12 mouse cellular contexts compared by ENCODE assay signal in genomic region chr13:97750851-97751381, GRCm38 (mm10). TPM values are rescaled to one million over a fixed set of nuclear protein-coding genes. Genes with fewer than 3 reads are reported as not detected.
A peak's percentile ranks its signal among the peaks of the same experiment; 100 is the strongest.
DNase-seq lines count a peak whose midpoint lies in the region; ATAC-seq lines count a peak whose summit lies in the region.
"Had no signal": no experiment of that assay in that cellular context is flagged by ENCODE, and none has a peak within 500 bp of the region (broad histone marks: within the 10 kb centered on the region; RNA-seq: fewer than 3 reads in every experiment).

No protein-coding gene starts in this region.

- peak; percentile 59 for ATAC-seq in hindbrain, embryonic 13.5 days (ENCODE audit: low FRiP score)

- no peak overlapping the region for H3K4me2 ChIP-seq in hindbrain, embryonic 13.5 days
- H3K4me2 ChIP-seq: neural tube, embryonic 12.5 days had no signal

- no peak overlapping the region for H3K9ac ChIP-seq in hindbrain, embryonic 13.5 days
- H3K9ac ChIP-seq: neural tube, embryonic 12.5 days had no signal

- H3K9me3 ChIP-seq in hindbrain, embryonic 13.5 days, result no peaks in the 10 kb centered on the region
- H3K9me3 ChIP-seq: neural tube, embryonic 12.5 days had no signal

- H3K27me3 ChIP-seq in hindbrain, embryonic 13.5 days, result no peaks in the 10 kb centered on the region
- H3K27me3 ChIP-seq: neural tube, embryonic 12.5 days had no signal

- H3K36me3 ChIP-seq in hindbrain, embryonic 13.5 days, result no peaks in the 10 kb centered on the region
- H3K36me3 ChIP-seq: neural tube, embryonic 12.5 days had no signal

- peak overlapping the region; percentile 82 for H3K27ac ChIP-seq in hindbrain, embryonic 13.5 days
- H3K27ac ChIP-seq: neural tube, embryonic 12.5 days had no signal

- 29% methylated on average over 4 of the region's 4 CpGs for WGBS in hindbrain, embryonic 13.5 days

- no peak overlapping the region for H3K4me3 ChIP-seq in hindbrain, embryonic 13.5 days
- H3K4me3 ChIP-seq: neural tube, embryonic 12.5 days had no signal

- H3K4me1 ChIP-seq in hindbrain, embryonic 13.5 days (replicated peaks), result peaks cover 44% of the 10 kb centered on the region

- DNase-seq in adrenal gland, postnatal 10 days, result peak; percentile 28
- DNase-seq in adrenal gland, adult 8-10 months, result no peak
- DNase-seq in right cerebral cortex, postnatal 4 days, result peak; percentile 38
- no peak for DNase-seq in right cerebral cortex, postnatal 14 days
- DNase-seq in ovary, adult 18-20 months (ENCODE audit: low spot score), result no peak
- DNase-seq in spleen, adult 12 weeks (ENCODE audit: low spot score), result no peak
- DNase-seq in right cerebral cortex, postnatal 36 days (ENCODE audit: low spot score in 2 of 2), result no peak
- DNase-seq: heart, adult 18-20 months; kidney, adult 9 months; lung, postnatal 36 days had no signal

RNA-seq across cellular contexts. Expression of gene Gm10260, which starts 9.5 kb away (rescaled TPM):
- total RNA-seq in adrenal gland, postnatal 10 days (2021), result 100 to 1,000 TPM; 238 to 264 TPM
- 100 to 1,000 TPM; 177 to 191 (median 185) TPM for total RNA-seq in adrenal gland, adult 8-10 months (2022)
- polyA plus RNA-seq in hindbrain, embryonic 13.5 days (2015; fragmentation: Nextera tagmentation; extraction: Ambion mirVana), result 3.2 and 3.5 TPM in 2 replicates

Comparison
In these comparisons a context has a peak if more than half of its experiments do, and no peak if none do; other contexts are left out.
1. DNase-seq: peak in adrenal gland, postnatal 10 days (single experiment) and right cerebral cortex, postnatal 4 days (single experiment); none in adrenal gland, adult 8-10 months (single experiment), right cerebral cortex, postnatal 14 days (single experiment), ovary, adult 18-20 months (single experiment), spleen, adult 12 weeks (single experiment) and right cerebral cortex, postnatal 36 days (0 of 2).